Mouse (Mus musculus) hindbrain, embryonic 16.5 days (tissue): ENCODE data around the gene Il2ra. TPM values are rescaled to one million over a fixed set of nuclear protein-coding genes. Genes with fewer than 3 reads are reported as not detected.
A peak's percentile ranks its signal among the peaks of the same experiment; 100 is the strongest.

Source experiments
- ATAC-seq: fragments of 200-750 bp; cut with Nextera tagmentation; 2 replicates; pipeline ENCODE4 v1.8.0; 2017; ENCODE audit warnings: moderate TSS enrichment, moderate library complexity
- H3K27ac ChIP-seq: fragments of 300-500 bp; sonication (generic); 2 replicates; pipeline ENCODE4 v1.5.1; 2014; ENCODE audit warnings: low read depth, mild to moderate bottlenecking, control low read depth, low read length, moderate library complexity
- H3K27me3 ChIP-seq: fragments of 300-500 bp; sonication (generic); replicated peaks from 2 replicates; pipeline ENCODE4 v1.6.1; 2014; ENCODE audit warnings: low read length; ENCODE audit not compliant: control insufficient read depth, insufficient read depth
- H3K36me3 ChIP-seq: fragments of 300-500 bp; sonication (generic); 2 replicates; pipeline ENCODE4 v1.6.1; 2014; ENCODE audit warnings: mild to moderate bottlenecking, low read length, moderate library complexity, mixed read lengths; ENCODE audit not compliant: control insufficient read depth, insufficient read depth
- H3K4me1 ChIP-seq: fragments of 300-500 bp; sonication (generic); 2 replicates; pipeline ENCODE4 v1.6.1; 2014; ENCODE audit warnings: low read depth, low read length; ENCODE audit not compliant: control insufficient read depth, insufficient read depth
- H3K4me2 ChIP-seq: fragments of 300-500 bp; sonication (generic); 2 replicates; pipeline ENCODE4 v1.6.1; 2014; ENCODE audit warnings: mild to moderate bottlenecking, low read length, control low read depth, moderate library complexity
- H3K4me3 ChIP-seq: fragments of 300-500 bp; sonication (generic); 2 replicates; pipeline ENCODE4 v1.5.1; 2014; ENCODE audit warnings: mild to moderate bottlenecking, low read length, control low read depth, moderate library complexity
- H3K9ac ChIP-seq: fragments of 300-500 bp; sonication (generic); 2 replicates; pipeline ENCODE4 v1.6.1; 2014; ENCODE audit warnings: low read depth, mild to moderate bottlenecking, control low read depth, low read length, moderate library complexity
- H3K9me3 ChIP-seq: fragments of 300-500 bp; sonication (generic); 2 replicates; pipeline ENCODE4 v1.6.1; 2014; ENCODE audit warnings: mild to moderate bottlenecking, low read length, moderate library complexity; ENCODE audit not compliant: control insufficient read depth
- WGBS: fragments of 180-500 bp; shearing (Covaris S2); extraction: QIAGEN DNeasy Blood & Tissue Kit; methylation state at CpG from one replicate; pipeline ENCODE4 v1.1.7; 2014; 5-methylcytosine and 5-hydroxymethylcytosine counted together
- polyA plus RNA-seq: library from polyadenylated mRNA; unstranded; fragments of >200 nt; fragmentation: Nextera tagmentation; extraction: Ambion mirVana; gene quantifications from 2 replicates; pipeline ENCODE4 v1.2.1, GENCODE M21; 2015

Gene Il2ra
- polyA plus RNA-seq, 1 experiment from 2014 or later: 0.08 TPM

- Histone ChIP-seq H3K9me3 (no peaks in the 10 kb centered on the region), H3K27ac (no peak overlapping the region), H3K4me1 (no peaks in the 10 kb centered on the region), H3K27me3 (no peaks in the 10 kb centered on the region), H3K4me3 (no peak overlapping the region), H3K9ac (no peak overlapping the region), H3K4me2 (no peak overlapping the region), H3K36me3 (no peaks in the 10 kb centered on the region)
- no peak for ATAC-seq
- WGBS: 80% methylated on average over 6 of the region's 6 CpGs
Measured at GRCm38 (mm10) chr2:11662143-11662906, 19.7 kb downstream of the Il2ra start.

DNA sequence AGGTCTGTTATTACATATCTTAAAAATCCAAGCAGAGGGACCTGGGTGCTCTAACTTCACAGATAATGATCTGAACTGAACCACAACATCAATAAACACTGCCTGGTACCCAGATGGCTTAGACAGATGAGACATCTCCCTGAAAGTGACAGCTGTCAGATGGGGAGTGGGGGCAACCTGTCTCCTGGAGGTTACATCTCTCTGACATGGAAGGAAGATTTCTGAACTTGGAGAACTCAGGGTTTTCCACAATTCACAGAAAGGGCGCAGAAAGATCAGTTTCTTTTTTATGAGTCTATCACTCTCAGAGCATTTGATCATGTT is 20.3 kb downstream of the Il2ra start:
- H3K27ac ChIP-seq: no peak overlapping the region
- no peaks in the 10 kb centered on the region for H3K9me3 ChIP-seq
- H3K4me2 ChIP-seq: no peak overlapping the region
- 95% methylated on average over 1 of the region's 1 CpGs for WGBS
- ATAC-seq: no peak
- no peak overlapping the region for H3K4me3 ChIP-seq
- no peaks in the 10 kb centered on the region for H3K4me1 ChIP-seq
- H3K9ac ChIP-seq: no peak overlapping the region
- no peaks in the 10 kb centered on the region for H3K36me3 ChIP-seq
- no peaks in the 10 kb centered on the region for H3K27me3 ChIP-seq

DNA sequence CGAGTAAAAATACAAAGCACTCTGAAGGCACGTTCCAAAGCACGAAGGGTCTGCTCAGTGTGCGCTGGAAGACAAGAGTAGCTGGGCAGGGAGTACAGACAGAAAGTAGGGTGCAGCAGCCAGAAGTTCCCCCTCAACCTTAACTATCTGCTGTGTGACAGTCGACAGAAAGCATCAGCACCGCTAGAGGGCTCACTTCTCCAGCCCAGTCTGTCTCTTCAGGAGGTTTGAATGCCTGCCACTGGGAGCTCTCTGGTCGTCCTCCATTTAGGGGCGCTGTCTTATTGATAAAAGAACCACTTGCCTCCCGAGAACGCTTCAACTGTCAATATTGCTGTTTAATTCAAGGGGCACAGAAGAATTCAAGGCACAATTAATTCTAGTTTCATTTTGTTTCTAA is 21.4 kb downstream of the Il2ra start:
- Histone ChIP-seq H3K4me3 (peak overlapping the region; percentile 32), H3K9me3 (no peaks in the 10 kb centered on the region), H3K4me1 (no peaks in the 10 kb centered on the region), H3K36me3 (no peaks in the 10 kb centered on the region), H3K9ac (peak overlapping the region; percentile 14; the same call in 1 of the 2 replicates), H3K27me3 (no peaks in the 10 kb centered on the region), H3K4me2 (peak overlapping the region; percentile 53), H3K27ac (no peak overlapping the region)
- peak; percentile 96 for ATAC-seq
- 2% methylated on average over 10 of the region's 10 CpGs for WGBS

DNA sequence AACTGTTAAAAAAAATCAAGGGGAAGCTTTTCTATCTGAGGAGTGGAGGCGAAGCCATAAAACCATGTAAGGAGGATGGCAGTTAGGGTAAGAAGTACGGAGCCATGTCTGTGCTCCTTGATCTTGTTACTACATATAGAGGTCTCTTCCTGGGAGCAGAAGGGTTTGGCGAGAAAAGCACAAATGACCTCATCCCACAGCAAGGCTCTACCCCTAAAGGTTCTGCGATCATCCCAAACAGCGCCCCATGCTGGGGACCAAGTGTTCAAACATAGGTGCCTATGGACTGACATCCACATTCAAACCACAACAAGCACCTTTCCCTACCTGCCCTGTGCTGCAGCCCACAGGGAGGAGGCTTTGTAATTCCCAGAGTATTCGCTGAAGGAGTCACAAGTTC is 21.8 kb downstream of the Il2ra start:
- Histone ChIP-seq H3K9ac (peak overlapping the region; percentile 14; the same call in 1 of the 2 replicates), H3K27me3 (no peaks in the 10 kb centered on the region), H3K36me3 (no peaks in the 10 kb centered on the region), H3K4me1 (no peaks in the 10 kb centered on the region), H3K9me3 (no peaks in the 10 kb centered on the region), H3K4me3 (peak overlapping the region; percentile 32), H3K4me2 (peak overlapping the region; percentile 53), H3K27ac (no peak overlapping the region)
- ATAC-seq: peak; percentile 78
- WGBS: 45% methylated on average over 6 of the region's 6 CpGs

DNA sequence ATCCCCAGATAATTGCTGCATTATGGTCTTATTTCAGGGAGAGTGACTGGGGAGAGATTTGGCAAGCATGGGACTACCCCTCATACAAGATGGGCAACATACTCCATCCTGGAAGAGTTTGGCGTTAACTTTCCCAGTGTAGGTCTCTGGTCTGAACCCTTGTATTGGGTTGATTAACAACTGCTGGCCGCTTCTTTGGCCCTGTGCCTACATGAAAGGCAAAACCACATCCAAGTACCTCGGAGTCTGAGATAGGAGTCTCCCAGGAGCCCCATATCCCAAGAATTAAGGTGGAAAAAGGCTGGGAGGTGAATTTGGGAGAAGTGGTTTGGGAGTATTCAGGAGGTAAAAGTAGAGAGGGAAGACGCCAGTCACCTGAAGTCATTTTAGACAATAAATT is 22.2 kb downstream of the Il2ra start:
- H3K27ac ChIP-seq: no peak overlapping the region
- H3K9ac ChIP-seq: no peak overlapping the region
- H3K4me2 ChIP-seq: no peak overlapping the region
- no peak overlapping the region for H3K4me3 ChIP-seq
- 88% methylated on average over 4 of the region's 4 CpGs for WGBS
- H3K4me1 ChIP-seq: no peaks in the 10 kb centered on the region
- no peaks in the 10 kb centered on the region for H3K36me3 ChIP-seq
- no peak for ATAC-seq
- H3K27me3 ChIP-seq: no peaks in the 10 kb centered on the region
- no peaks in the 10 kb centered on the region for H3K9me3 ChIP-seq

DNA sequence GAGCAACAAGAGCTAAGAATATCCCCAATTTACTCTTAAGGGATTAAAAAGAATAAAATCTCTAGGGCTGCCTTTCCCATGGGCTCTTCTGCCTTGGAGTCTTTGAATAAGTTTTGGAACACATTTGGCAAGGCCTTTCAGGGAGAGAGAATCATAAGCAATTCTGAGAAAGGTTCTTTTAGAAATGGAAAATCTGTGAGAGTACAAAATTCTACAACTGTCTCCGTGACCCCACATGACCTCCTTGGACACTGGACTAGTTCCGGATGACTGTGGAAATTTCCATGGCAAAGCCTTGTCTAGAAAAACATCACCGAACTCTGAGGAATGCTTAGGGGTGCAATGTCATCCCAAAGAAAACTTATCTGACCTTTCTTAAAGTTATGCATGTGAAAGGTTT is 22.7 kb downstream of the Il2ra start:
- ATAC-seq: no peak
- WGBS: 93% methylated on average over 3 of the region's 3 CpGs
- no peaks in the 10 kb centered on the region for H3K36me3 ChIP-seq
- H3K27ac ChIP-seq: no peak overlapping the region
- no peaks in the 10 kb centered on the region for H3K27me3 ChIP-seq
- H3K4me3 ChIP-seq: no peak overlapping the region
- no peak overlapping the region for H3K4me2 ChIP-seq
- no peak overlapping the region for H3K9ac ChIP-seq
- no peaks in the 10 kb centered on the region for H3K4me1 ChIP-seq
- no peaks in the 10 kb centered on the region for H3K9me3 ChIP-seq

DNA sequence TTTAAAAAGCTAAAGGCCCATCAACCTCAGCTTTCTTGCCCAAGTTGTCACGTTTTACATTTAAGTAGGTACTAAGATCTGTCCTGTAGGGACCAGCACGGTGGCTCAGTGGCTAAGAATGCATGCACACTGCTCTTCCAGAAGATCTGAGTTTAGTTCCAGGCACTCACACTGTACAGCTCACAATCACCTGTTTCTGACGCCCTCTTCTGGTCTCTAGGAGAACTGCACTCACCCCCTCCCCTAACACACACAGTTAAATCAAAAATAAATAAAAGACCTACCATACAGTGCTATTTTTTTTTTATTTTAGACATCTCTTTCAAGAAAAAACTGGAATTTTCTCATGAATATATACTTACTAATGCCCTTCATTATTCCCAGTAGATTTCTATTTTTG is 29.5 kb downstream of the Il2ra start:
- WGBS: 20% methylated on average over 3 of the region's 3 CpGs
- no peak for ATAC-seq

GRCm38 (mm10) chr2:11679626-11680025 is 37.0 kb downstream of the Il2ra start:
- ATAC-seq: no peak
- H3K4me1 ChIP-seq: no peaks in the 10 kb centered on the region
- H3K4me2 ChIP-seq: no peak overlapping the region
- 82% methylated on average over 7 of the region's 7 CpGs for WGBS
- H3K27me3 ChIP-seq: no peaks in the 10 kb centered on the region
- no peaks in the 10 kb centered on the region for H3K9me3 ChIP-seq
- no peaks in the 10 kb centered on the region for H3K36me3 ChIP-seq
- no peak overlapping the region for H3K4me3 ChIP-seq
- no peak overlapping the region for H3K9ac ChIP-seq
- H3K27ac ChIP-seq: no peak overlapping the region

More for the DNA sequence above, 29.5 kb downstream of the Il2ra start:
- no peaks in the 10 kb centered on the region for H3K4me1 ChIP-seq
- H3K4me3 ChIP-seq: no peak overlapping the region
- no peak overlapping the region for H3K27ac ChIP-seq
- H3K4me2 ChIP-seq: no peak overlapping the region
- no peak overlapping the region for H3K9ac ChIP-seq
- H3K27me3 ChIP-seq: no peaks in the 10 kb centered on the region
- H3K36me3 ChIP-seq: no peaks in the 10 kb centered on the region
- no peaks in the 10 kb centered on the region for H3K9me3 ChIP-seq

DNA sequence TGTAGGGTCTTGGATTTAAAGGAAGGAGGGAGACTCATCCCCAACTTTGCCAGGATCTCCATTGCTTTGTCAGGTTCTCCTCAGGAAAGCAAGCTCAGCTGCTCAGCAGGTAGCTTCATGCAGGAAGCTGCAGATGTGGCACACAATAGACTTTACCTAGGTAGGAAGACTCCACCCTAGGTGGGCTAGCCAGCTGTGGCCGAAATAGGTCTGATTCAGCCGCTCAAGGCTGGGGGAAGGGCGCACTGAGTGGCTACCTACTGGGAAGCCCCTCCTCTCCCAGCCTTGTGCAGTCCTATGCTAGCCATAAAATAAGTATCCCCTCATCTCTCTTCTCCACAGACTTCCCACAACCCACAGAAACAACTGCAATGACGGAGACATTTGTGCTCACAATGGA is 40.1 kb downstream of the Il2ra start:
- Histone ChIP-seq H3K27me3 (no peaks in the 10 kb centered on the region), H3K4me1 (no peaks in the 10 kb centered on the region), H3K4me2 (no peak overlapping the region), H3K36me3 (no peaks in the 10 kb centered on the region), H3K9ac (no peak overlapping the region), H3K4me3 (no peak overlapping the region), H3K9me3 (no peaks in the 10 kb centered on the region), H3K27ac (no peak overlapping the region)
- ATAC-seq: no peak
- 72% methylated on average over 4 of the region's 4 CpGs for WGBS
